Mouse (Mus musculus) MEL (cell line): ENCODE data around the gene Cry2. TPM values are rescaled to one million over a fixed set of nuclear protein-coding genes. Genes with fewer than 3 reads are reported as not detected.
"Not testable (repeated sequence)": the region's sequence is repeated elsewhere in the genome, so short reads cannot be mapped to it uniquely, and the experiment has no call there.

Source experiments
- DNase-seq: peaks from one replicate; pipeline ENCODE4 v3.0.0; 2011; ENCODE audit warnings: low read depth, low spot score
- H3K27ac ChIP-seq: 2 replicates; pipeline ENCODE4 v1.5.1; 2012; ENCODE audit warnings: low read depth, mild to moderate bottlenecking, control low read depth, low read length, moderate library complexity; ENCODE audit not compliant: control insufficient read depth
- H3K27me3 ChIP-seq, 2 experiments: fragments of 150-350 bp in 1 of 2; sonication (generic) in 1 of 2; 2 replicates each; pipeline ENCODE4 v1.6.1; 2012; ENCODE audit warnings: low read length in 2 of 2, mild to moderate bottlenecking in 2 of 2, improper control_type of control experiment in 1 of 2, moderate library complexity in 1 of 2; ENCODE audit not compliant: insufficient read depth in 2 of 2, control insufficient read depth in 1 of 2
- H3K36me3 ChIP-seq, 2 experiments: 2 replicates each; pipeline ENCODE4 v1.6.1; 2012 to 2014; ENCODE audit warnings: low read length in 2 of 2, improper control_type of control experiment in 1 of 2, inconsistent platforms in 1 of 2, mild to moderate bottlenecking in 1 of 2; ENCODE audit not compliant: insufficient read depth in 2 of 2, control insufficient read depth in 1 of 2
- H3K4me1 ChIP-seq, 2 experiments: fragments of 150-350 bp in 1 of 2; sonication (generic) in 1 of 2; 2 replicates each; pipeline ENCODE4 v1.6.1; 2012; ENCODE audit warnings: low read length in 2 of 2, improper control_type of control experiment in 1 of 2, mild to moderate bottlenecking in 1 of 2; ENCODE audit not compliant: insufficient read depth in 2 of 2, control insufficient read depth in 1 of 2
- H3K4me3 ChIP-seq, 2 experiments: fragments of 150-350 bp in 1 of 2; sonication (generic) in 1 of 2; 2 replicates each; pipeline ENCODE4 v1.5.1; 2012; ENCODE audit warnings: low read depth in 2 of 2, low read length in 2 of 2, mild to moderate bottlenecking in 2 of 2, moderate library complexity in 2 of 2, control low read depth in 1 of 2, improper control_type of control experiment in 1 of 2; ENCODE audit not compliant: control insufficient read depth in 1 of 2, insufficient read depth in 1 of 2
- H3K79me2 ChIP-seq: 2 replicates; pipeline ENCODE4 v1.6.1; 2012; ENCODE audit warnings: mild to moderate bottlenecking, low read length, moderate library complexity; ENCODE audit not compliant: control insufficient read depth, poor library complexity, insufficient read depth
- H3K9ac ChIP-seq: 2 replicates; pipeline ENCODE4 v1.6.1; 2012; ENCODE audit warnings: low read depth, mild to moderate bottlenecking, control low read depth, low read length, moderate library complexity; ENCODE audit not compliant: control insufficient read depth, poor library complexity, severe bottlenecking
- H3K9me3 ChIP-seq: fragments of 150-350 bp; sonication (generic); replicated peaks from 2 replicates; pipeline ENCODE4 v1.6.1; 2012; ENCODE audit warnings: mild to moderate bottlenecking, low read length, improper control_type of control experiment, moderate library complexity; ENCODE audit not compliant: insufficient read depth
- E2F4 ChIP-seq: IDR thresholded peaks from 2 replicates; pipeline ENCODE4 v1.6.1; 2011; ENCODE audit warnings: low read depth, low read length, improper control_type of control experiment, borderline replicate concordance
- MXI1 ChIP-seq: IDR thresholded peaks from 2 replicates; pipeline ENCODE4 v1.6.1; 2011; ENCODE audit warnings: mild to moderate bottlenecking, low read depth, low read length, improper control_type of control experiment
- NRF1 ChIP-seq: IDR thresholded peaks from 2 replicates; pipeline ENCODE4 v1.6.1; 2014; ENCODE audit warnings: low read depth, mild to moderate bottlenecking, inconsistent platforms, low read length, improper control_type of control experiment, moderate library complexity; ENCODE audit not compliant: poor library complexity, insufficient read depth, severe bottlenecking
- POLR2A ChIP-seq, 2 experiments: IDR thresholded peaks; 2 replicates each; pipeline ENCODE4 v1.6.1; 2011 to 2012; ENCODE audit warnings: low read length in 2 of 2, mild to moderate bottlenecking in 2 of 2, control low read depth in 1 of 2, improper control_type of control experiment in 1 of 2, low read depth in 1 of 2, moderate library complexity in 1 of 2; ENCODE audit not compliant: control insufficient read depth in 1 of 2, insufficient read depth in 1 of 2, poor library complexity in 1 of 2
- SIN3A ChIP-seq: IDR thresholded peaks from 2 replicates; pipeline ENCODE4 v1.6.1; 2012; ENCODE audit warnings: low read length, improper control_type of control experiment, inconsistent platforms
- USF1 ChIP-seq: IDR thresholded peaks from 2 replicates; pipeline ENCODE4 v1.6.1; 2014; ENCODE audit warnings: low read depth, mild to moderate bottlenecking, inconsistent platforms, low read length, improper control_type of control experiment, moderate library complexity
- ZNF384 ChIP-seq: IDR thresholded peaks from 2 replicates; pipeline ENCODE4 v1.6.1; 2012; ENCODE audit warnings: low read depth, mild to moderate bottlenecking, inconsistent platforms, low read length, improper control_type of control experiment
- polyA plus RNA-seq, 2 experiments: library from polyadenylated mRNA; stranded (reverse) in 1 of 2; unstranded in 1 of 2; fragments of >175 nt in 1 of 2; fragments of >200 nt in 1 of 2; gene quantifications; 2 replicates each; pipeline versions ENCODE4 v1.2.1 to v1.2.4; 2012; ENCODE audit warnings: low replicate concordance in 2 of 2, low read depth in 1 of 2; ENCODE audit not compliant: insufficient read length in 2 of 2, insufficient read depth in 1 of 2, missing spikeins in 1 of 2
- total RNA-seq: library from RNA; depleted of rRNA; stranded (reverse); fragments of 300-350 nt; gene quantifications from 2 replicates; pipeline ENCODE4 v1.2.3, GENCODE M21; 2012

The Cry2 gene
- total and polyA plus RNA-seq, 3 experiments: 13.3 to 36.2 TPM; not detected in 1

DNA sequence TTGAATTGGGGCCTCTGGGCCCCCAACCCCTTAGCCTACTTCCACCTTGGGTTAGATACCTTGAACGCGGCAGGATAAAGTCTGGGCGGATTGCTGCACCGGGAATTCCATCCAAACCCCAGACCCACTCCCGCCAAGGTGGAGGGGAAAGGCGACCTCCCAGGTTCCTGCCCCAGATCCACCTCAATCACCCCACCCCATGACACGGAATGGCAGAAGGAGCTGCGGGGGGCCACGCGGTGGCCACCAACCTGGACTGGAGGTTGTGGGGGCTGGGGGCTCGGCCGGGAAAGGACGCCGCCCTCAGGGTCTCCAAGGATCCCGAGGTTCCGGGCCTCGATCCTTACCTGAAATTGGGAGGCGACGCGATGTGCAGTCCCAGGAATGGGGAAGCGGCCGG lies 33.2 kb downstream of the Cry2 start:
- no peaks in the 10 kb centered on the region for H3K9me3 ChIP-seq
- H3K79me2 ChIP-seq: no peaks in the 10 kb centered on the region
- H3K9ac ChIP-seq: no peak overlapping the region
- DNase-seq: no peak
- 0 out of 4 replicates have a peak, but pooled peaks cover 0 to 5% of the 10 kb centered on the region in 2 experiments for H3K4me1 ChIP-seq
- TF ChIP-seq POLR2A (IDR thresholded peaks at IDR 0.05; ENCODE audit: control insufficient read depth in 1 of 2, insufficient read depth in 1 of 2, low read depth in 1 of 2, low read length in 2 of 2, poor library complexity in 1 of 2): 0 out of 4 replicates have a peak, but pooled peaks of 1 of the 2 experiments have one; percentile 32
- no peak for TF ChIP-seq SIN3A
- no peaks in the 10 kb centered on the region; a peak in 3 of 4 replicates for H3K36me3 ChIP-seq
- H3K27me3 ChIP-seq: no peaks in the 10 kb centered on the region
- no peak overlapping the region for H3K27ac ChIP-seq
- no peak overlapping the region for H3K4me3 ChIP-seq

GRCm38 (mm10) chr2:92399877-92400276 lies 34.0 kb downstream of the Cry2 start:
- DNase-seq, H3K4me3 ChIP-seq, H3K27me3 ChIP-seq, H3K9me3 ChIP-seq, H3K4me1 ChIP-seq, H3K79me2 ChIP-seq, H3K9ac ChIP-seq, H3K27ac ChIP-seq, H3K36me3 ChIP-seq: not testable (repeated sequence)

DNA sequence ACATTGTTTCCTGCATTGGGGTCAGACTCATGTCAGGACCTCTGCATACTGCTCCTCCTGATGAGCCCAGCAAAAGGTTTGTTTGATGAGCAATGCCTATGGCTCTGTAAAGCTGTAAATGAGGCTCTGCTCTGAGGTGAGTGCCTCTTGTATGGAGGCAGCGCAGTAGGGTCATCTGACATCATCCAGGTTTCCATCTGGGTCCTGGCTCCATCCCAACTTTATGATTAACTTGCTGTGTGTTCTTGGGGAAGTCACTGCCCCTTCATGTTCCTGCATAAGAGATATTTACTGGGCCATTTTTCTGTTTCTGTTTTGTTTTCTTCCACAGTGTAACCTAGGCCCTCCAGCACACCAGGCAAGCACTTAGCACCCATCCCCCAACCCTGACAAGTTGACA lies 36.4 kb downstream of the Cry2 start:
- Histone ChIP-seq H3K27ac (no peak overlapping the region), H3K36me3 (no peaks in the 10 kb centered on the region; a peak in 1 of 4 replicates), H3K4me3 (no peak overlapping the region), H3K4me1 (0 out of 4 replicates have a peak, but pooled peaks cover 0 to 5% of the 10 kb centered on the region in 2 experiments), H3K79me2 (no peaks in the 10 kb centered on the region), H3K9me3 (no peaks in the 10 kb centered on the region), H3K9ac (no peak overlapping the region), H3K27me3 (no peaks in the 10 kb centered on the region)
- no peak for TF ChIP-seq POLR2A (IDR thresholded peaks at IDR 0.05; ENCODE audit: control insufficient read depth in 1 of 2, insufficient read depth in 1 of 2, low read depth in 1 of 2, low read length in 2 of 2, poor library complexity in 1 of 2)
- TF ChIP-seq E2F4: no peak
- no peak for DNase-seq

DNA sequence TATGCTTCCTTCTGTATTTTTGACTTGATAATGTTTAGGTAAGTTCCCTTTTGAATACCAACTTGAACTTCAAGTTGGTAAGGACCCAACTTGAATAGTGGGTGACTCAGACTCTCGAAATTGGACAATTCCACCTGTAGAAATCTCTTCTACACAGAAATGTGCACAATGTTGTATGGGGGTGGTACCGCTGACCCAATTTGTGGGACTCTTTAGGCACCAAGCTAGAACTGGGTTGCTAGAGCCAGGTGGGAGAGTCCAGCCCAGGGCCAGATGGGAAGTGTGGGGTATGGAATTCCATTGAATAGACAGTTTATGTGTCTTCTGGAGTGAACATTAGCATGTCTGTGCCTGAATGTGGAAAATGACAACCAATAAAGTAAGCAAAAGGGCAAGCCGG lies 38.3 kb downstream of the Cry2 start:
- H3K79me2 ChIP-seq: no peaks in the 10 kb centered on the region
- H3K27ac ChIP-seq: no peak overlapping the region
- no peaks in the 10 kb centered on the region for H3K9me3 ChIP-seq
- no peak overlapping the region for H3K4me3 ChIP-seq
- H3K36me3 ChIP-seq: peaks cover 0 to under 1% of the 10 kb centered on the region in 2 experiments; a peak in 2 of 4 replicates
- no peaks in the 10 kb centered on the region for H3K27me3 ChIP-seq
- no peak overlapping the region for H3K9ac ChIP-seq
- peaks cover 2 to 8% of the 10 kb centered on the region in 2 experiments; a peak in 3 of 4 replicates for H3K4me1 ChIP-seq
- DNase-seq: no peak
- TF ChIP-seq USF1 (no peak), ZNF384 (no peak), POLR2A (IDR thresholded peaks at IDR 0.05; ENCODE audit: control insufficient read depth in 1 of 2, insufficient read depth in 1 of 2, low read depth in 1 of 2, low read length in 2 of 2, poor library complexity in 1 of 2) (no peak), NRF1 (no peak), MXI1 (no peak)
